Mouse (Mus musculus) hindbrain, embryonic 14.5 days (tissue): ENCODE data around the gene Wnt3a. TPM values are rescaled to one million over a fixed set of nuclear protein-coding genes. Genes with fewer than 3 reads are reported as not detected.

Experiments used
- ATAC-seq: fragments of 200-750 bp; cut with Nextera tagmentation; 2 replicates; pipeline ENCODE4 v1.8.0; 2017; ENCODE audit warnings: moderate number of reproducible peaks, mild to moderate bottlenecking, moderate TSS enrichment, moderate library complexity; ENCODE audit not compliant: low FRiP score
- DNase-seq: peaks from one replicate; pipeline ENCODE4 v3.0.0-alpha.2; 2015; ENCODE audit warnings: low spot score
- H3K27ac ChIP-seq: fragments of 300-500 bp; sonication (generic); 2 replicates; pipeline ENCODE4 v1.5.1; 2014; ENCODE audit warnings: mild to moderate bottlenecking, moderate library complexity
- H3K27me3 ChIP-seq: fragments of 300-500 bp; sonication (generic); 2 replicates; pipeline ENCODE4 v1.6.1; 2014; ENCODE audit warnings: mild to moderate bottlenecking, low read length, mixed read lengths; ENCODE audit not compliant: control insufficient read depth, insufficient read depth
- H3K36me3 ChIP-seq: fragments of 300-500 bp; sonication (generic); replicated peaks from 2 replicates; pipeline ENCODE4 v1.6.1; 2014; ENCODE audit not compliant: control insufficient read depth, insufficient read depth
- H3K4me1 ChIP-seq: fragments of 300-500 bp; sonication (generic); replicated peaks from 2 replicates; pipeline ENCODE4 v1.6.1; 2014; ENCODE audit warnings: antibody characterized with exemption, low read length, mixed read lengths; ENCODE audit not compliant: control insufficient read depth, insufficient read depth
- H3K4me2 ChIP-seq: fragments of 300-500 bp; sonication (generic); replicated peaks from 2 replicates; pipeline ENCODE4 v1.6.1; 2014; ENCODE audit warnings: mild to moderate bottlenecking, moderate library complexity
- H3K4me3 ChIP-seq: fragments of 300-500 bp; sonication (generic); replicated peaks from 2 replicates; pipeline ENCODE4 v1.5.1; 2014; ENCODE audit warnings: mild to moderate bottlenecking, low read length
- H3K9ac ChIP-seq: fragments of 300-500 bp; sonication (generic); 2 replicates; pipeline ENCODE4 v1.6.1; 2014
- H3K9me3 ChIP-seq: fragments of 300-500 bp; sonication (generic); 2 replicates; pipeline ENCODE4 v1.6.1; 2016; ENCODE audit warnings: low read length; ENCODE audit not compliant: control insufficient read depth
- WGBS: fragments of 180-500 bp; shearing (Covaris S2); extraction: QIAGEN DNeasy Blood & Tissue Kit; methylation state at CpG from one replicate; pipeline ENCODE4 v1.1.7; 2014; 5-methylcytosine and 5-hydroxymethylcytosine counted together
- polyA plus RNA-seq: library from polyadenylated mRNA; unstranded; fragments of >200 nt; fragmentation: Nextera tagmentation; extraction: Ambion mirVana; gene quantifications from 2 replicates; pipeline ENCODE4 v1.2.1, GENCODE M21; 2014

Gene Wnt3a
- polyA plus RNA-seq, 1 experiment from 2014 or later = 0.43 TPM

- H3K4me2 ChIP-seq = peak within 1 kb of the TSS; percentile 83
- peak within 1 kb of the TSS; percentile 97 for H3K9ac ChIP-seq
- peak within 1 kb of the TSS; percentile 98 for H3K4me3 ChIP-seq
- no peaks in the 10 kb centered on the region for H3K9me3 ChIP-seq
- no peaks in the 10 kb centered on the region for H3K36me3 ChIP-seq
- peak; percentile 94 for ATAC-seq
- H3K27ac ChIP-seq = peak within 1 kb of the TSS; percentile 91
- H3K27me3 ChIP-seq = no peaks in the 10 kb centered on the region
- peak; percentile 99 for DNase-seq
- WGBS = 5% methylated on average over 58 of the region's 59 CpGs
- H3K4me1 ChIP-seq = peaks cover 28% of the 10 kb centered on the region
Observed at GRCm38 (mm10) chr11:59228122-59228953, 62.2 kb downstream of the Wnt3a start, which contains the start of gene Arf1. TSS of gene Arf1 (minus strand) at chr11:59228270.

- under 1% methylated on average over 51 of the region's 51 CpGs for WGBS
- H3K4me1 ChIP-seq = peaks cover 28% of the 10 kb centered on the region
- peak; percentile 73 for ATAC-seq
Observed at GRCm38 (mm10) chr11:59227604-59228121, 62.9 kb downstream of the Wnt3a start.

GRCm38 (mm10) chr11:59226787-59227603 lies 63.6 kb downstream of the Wnt3a start:
- H3K9ac ChIP-seq = peak overlapping the region; percentile 97
- WGBS = 7% methylated on average over 21 of the region's 21 CpGs
- peak overlapping the region; percentile 91 for H3K27ac ChIP-seq
- ATAC-seq = no peak
- H3K36me3 ChIP-seq = no peaks in the 10 kb centered on the region
- H3K4me3 ChIP-seq = peak overlapping the region; percentile 98
- no peaks in the 10 kb centered on the region for H3K9me3 ChIP-seq
- no peaks in the 10 kb centered on the region for H3K27me3 ChIP-seq
- H3K4me2 ChIP-seq = peak overlapping the region; percentile 83
- no peak for DNase-seq
- peaks cover 28% of the 10 kb centered on the region for H3K4me1 ChIP-seq

More at GRCm38 (mm10) chr11:59227604-59228121, 62.9 kb downstream of the Wnt3a start:
- Histone ChIP-seq H3K9me3 (no peaks in the 10 kb centered on the region), H3K27ac (peak overlapping the region; percentile 91), H3K4me3 (peak overlapping the region; percentile 98), H3K9ac (peak overlapping the region; percentile 97), H3K4me2 (peak overlapping the region; percentile 83), H3K36me3 (no peaks in the 10 kb centered on the region), H3K27me3 (no peaks in the 10 kb centered on the region)
- no peak for DNase-seq

- peaks cover 28% of the 10 kb centered on the region for H3K4me1 ChIP-seq
- H3K27me3 ChIP-seq = no peaks in the 10 kb centered on the region
- peak overlapping the region; percentile 83 for H3K4me2 ChIP-seq
- H3K9ac ChIP-seq = peak overlapping the region; percentile 97
- H3K9me3 ChIP-seq = no peaks in the 10 kb centered on the region
- H3K27ac ChIP-seq = no peak overlapping the region
- no peaks in the 10 kb centered on the region for H3K36me3 ChIP-seq
- no peak for DNase-seq
- WGBS = 73% methylated on average over 3 of the region's 3 CpGs
- ATAC-seq = no peak
- H3K4me3 ChIP-seq = peak overlapping the region; percentile 98
Observed at GRCm38 (mm10) chr11:59226251-59226650, 64.3 kb downstream of the Wnt3a start.

- no peak for DNase-seq
- ATAC-seq = no peak
Observed at GRCm38 (mm10) chr11:59225167-59225566, 65.4 kb downstream of the Wnt3a start.

GRCm38 (mm10) chr11:59224470-59224869 lies 66.1 kb downstream of the Wnt3a start:
- ATAC-seq = no peak
- no peak for DNase-seq
- WGBS = 76% methylated on average over 2 of the region's 2 CpGs
- H3K36me3 ChIP-seq = no peaks in the 10 kb centered on the region
- no peak overlapping the region for H3K27ac ChIP-seq
- no peaks in the 10 kb centered on the region for H3K9me3 ChIP-seq
- H3K9ac ChIP-seq = no peak overlapping the region
- H3K4me2 ChIP-seq = no peak overlapping the region
- no peak overlapping the region for H3K4me3 ChIP-seq
- peaks cover 28% of the 10 kb centered on the region for H3K4me1 ChIP-seq
- no peaks in the 10 kb centered on the region for H3K27me3 ChIP-seq

More at GRCm38 (mm10) chr11:59225167-59225566, 65.4 kb downstream of the Wnt3a start:
- no peak overlapping the region for H3K27ac ChIP-seq
- H3K27me3 ChIP-seq = no peaks in the 10 kb centered on the region
- H3K4me1 ChIP-seq = peaks cover 28% of the 10 kb centered on the region
- no peaks in the 10 kb centered on the region for H3K9me3 ChIP-seq
- peak overlapping the region; percentile 83 for H3K4me2 ChIP-seq
- WGBS = 83% methylated on average over 2 of the region's 2 CpGs
- no peak overlapping the region for H3K4me3 ChIP-seq
- no peak overlapping the region for H3K9ac ChIP-seq
- no peaks in the 10 kb centered on the region for H3K36me3 ChIP-seq

- H3K27ac ChIP-seq = no peak overlapping the region
- H3K27me3 ChIP-seq = no peaks in the 10 kb centered on the region
- no peak overlapping the region for H3K9ac ChIP-seq
- 95% methylated on average over 3 of the region's 3 CpGs for WGBS
- no peaks in the 10 kb centered on the region for H3K9me3 ChIP-seq
- peaks cover 28% of the 10 kb centered on the region for H3K4me1 ChIP-seq
- H3K4me3 ChIP-seq = no peak overlapping the region
- H3K4me2 ChIP-seq = no peak overlapping the region
- ATAC-seq (no peak), DNase-seq (no peak)
- H3K36me3 ChIP-seq = no peaks in the 10 kb centered on the region
Observed at GRCm38 (mm10) chr11:59224025-59224424, 66.5 kb downstream of the Wnt3a start.

- Histone ChIP-seq H3K9me3 (no peaks in the 10 kb centered on the region), H3K36me3 (no peaks in the 10 kb centered on the region), H3K4me3 (no peak overlapping the region), H3K27me3 (no peaks in the 10 kb centered on the region), H3K9ac (no peak overlapping the region), H3K4me2 (no peak overlapping the region), H3K27ac (no peak overlapping the region), H3K4me1 (peaks cover 23% of the 10 kb centered on the region)
- DNase-seq = no peak
- 91% methylated on average over 4 of the region's 4 CpGs for WGBS
- no peak for ATAC-seq
Observed at GRCm38 (mm10) chr11:59222306-59222705, 68.2 kb downstream of the Wnt3a start.

- Histone ChIP-seq H3K27ac (no peak overlapping the region), H3K9me3 (no peaks in the 10 kb centered on the region), H3K27me3 (no peaks in the 10 kb centered on the region), H3K4me2 (no peak overlapping the region), H3K4me3 (no peak overlapping the region), H3K36me3 (no peaks in the 10 kb centered on the region), H3K9ac (no peak overlapping the region), H3K4me1 (peaks cover 18% of the 10 kb centered on the region)
- ATAC-seq = no peak
- DNase-seq = no peak
Observed at GRCm38 (mm10) chr11:59221604-59222003, 68.9 kb downstream of the Wnt3a start.
